Mouse (Mus musculus): ENCODE measurements around the gene Dusp2. TPM values are rescaled to one million over a fixed set of nuclear protein-coding genes. Genes with fewer than 3 reads are reported as not detected.

The Dusp2 gene
- polyA plus RNA-seq, 1 experiment from 2014 or later, result 6.1 TPM

DNA sequence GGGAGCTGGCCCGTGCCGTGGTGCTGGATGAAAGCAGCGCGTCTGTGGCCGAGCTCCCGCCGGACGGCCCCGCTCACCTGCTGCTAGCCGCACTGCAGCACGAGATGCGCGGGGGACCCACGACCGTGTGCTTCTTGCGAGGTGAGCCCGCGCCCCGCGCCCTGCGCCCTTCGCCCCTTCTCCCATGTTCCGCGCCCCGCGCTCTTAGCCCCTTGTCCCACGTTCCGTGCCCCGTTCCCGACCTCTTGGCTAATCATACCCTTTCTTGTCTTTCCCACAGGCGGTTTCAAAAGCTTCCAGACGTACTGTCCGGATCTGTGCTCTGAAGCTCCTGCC lies 506 bp downstream of the Dusp2 start:
- H3K9ac ChIP-seq (ENCODE audit: low read length), result peak overlapping the region; percentile 66
- H3K9me3 ChIP-seq (ENCODE audit: control insufficient read depth, low read length), result no peaks in the 10 kb centered on the region
- H3K27ac ChIP-seq (ENCODE audit: low read length), result no peak overlapping the region
- peak overlapping the region; percentile 56 for H3K4me3 ChIP-seq (ENCODE audit: low read length)
- peaks cover 15% of the 10 kb centered on the region for H3K27me3 ChIP-seq (ENCODE audit: control insufficient read depth, insufficient read depth, low read depth, low read length)
- 1% methylated on average over 30 of the region's 33 CpGs for WGBS
- H3K4me1 ChIP-seq (replicated peaks; ENCODE audit: control insufficient read depth, insufficient read depth, low read length), result peaks cover 3% of the 10 kb centered on the region; the same call in 1 of the 2 replicates
- peak overlapping the region; percentile 84 for H3K4me2 ChIP-seq (ENCODE audit: low read depth, low read length)
- ATAC-seq (ENCODE audit: low read depth), result no peak
- no peaks in the 10 kb centered on the region for H3K36me3 ChIP-seq (ENCODE audit: control insufficient read depth, insufficient read depth, low read length)

DNA sequence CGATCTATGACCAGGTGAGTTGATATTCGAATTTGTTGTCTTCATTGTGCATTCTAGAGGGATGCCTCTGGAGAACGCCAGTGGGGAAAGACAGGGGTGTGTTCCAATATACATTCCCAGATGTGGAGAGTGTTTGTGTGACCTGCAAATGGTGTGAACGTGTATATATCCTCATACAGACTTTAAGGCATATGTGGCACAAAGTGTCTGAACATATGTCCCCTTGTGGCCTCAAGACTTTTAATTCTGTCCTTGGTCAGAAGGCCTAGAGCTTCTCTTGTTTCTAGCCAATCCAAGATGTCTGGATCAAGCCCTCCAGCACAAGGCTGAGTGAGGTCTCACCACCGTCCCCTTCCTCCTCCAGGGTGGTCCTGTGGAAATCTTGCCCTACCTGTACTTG lies 926 bp downstream of the Dusp2 start:
- Histone ChIP-seq H3K9ac (ENCODE audit: low read length) (peak overlapping the region; percentile 66), H3K4me1 (replicated peaks; ENCODE audit: control insufficient read depth, insufficient read depth, low read length) (peaks cover 3% of the 10 kb centered on the region; the same call in 1 of the 2 replicates), H3K9me3 (ENCODE audit: control insufficient read depth, low read length) (no peaks in the 10 kb centered on the region), H3K27ac (ENCODE audit: low read length) (no peak overlapping the region), H3K27me3 (ENCODE audit: control insufficient read depth, insufficient read depth, low read depth, low read length) (peaks cover 15% of the 10 kb centered on the region), H3K4me2 (ENCODE audit: low read depth, low read length) (peak overlapping the region; percentile 84), H3K36me3 (ENCODE audit: control insufficient read depth, insufficient read depth, low read length) (no peaks in the 10 kb centered on the region), H3K4me3 (ENCODE audit: low read length) (peak overlapping the region; percentile 56)
- WGBS, result 33% methylated on average over 5 of the region's 5 CpGs
- ATAC-seq (ENCODE audit: low read depth), result no peak

- Histone ChIP-seq H3K27me3 (ENCODE audit: control insufficient read depth, insufficient read depth, low read depth, low read length) (peaks cover 15% of the 10 kb centered on the region), H3K27ac (ENCODE audit: low read length) (no peak overlapping the region), H3K9me3 (ENCODE audit: control insufficient read depth, low read length) (no peaks in the 10 kb centered on the region), H3K4me3 (ENCODE audit: low read length) (peak overlapping the region; percentile 56), H3K4me1 (replicated peaks; ENCODE audit: control insufficient read depth, insufficient read depth, low read length) (peaks cover 3% of the 10 kb centered on the region; the same call in 1 of the 2 replicates), H3K4me2 (ENCODE audit: low read depth, low read length) (peak overlapping the region; percentile 84), H3K9ac (ENCODE audit: low read length) (no peak overlapping the region; the same call in 1 of the 2 replicates), H3K36me3 (ENCODE audit: control insufficient read depth, insufficient read depth, low read length) (no peaks in the 10 kb centered on the region)
- WGBS, result 52% methylated on average over 11 of the region's 11 CpGs
- no peak for ATAC-seq (ENCODE audit: low read depth)
Measured at GRCm38 (mm10) chr2:127337531-127337930, 1.6 kb downstream of the Dusp2 start.

- H3K9ac ChIP-seq (ENCODE audit: low read length), result no peak overlapping the region
- peaks cover 15% of the 10 kb centered on the region for H3K27me3 ChIP-seq (ENCODE audit: control insufficient read depth, insufficient read depth, low read depth, low read length)
- no peaks in the 10 kb centered on the region for H3K36me3 ChIP-seq (ENCODE audit: control insufficient read depth, insufficient read depth, low read length)
- peaks cover 3% of the 10 kb centered on the region; the same call in 1 of the 2 replicates for H3K4me1 ChIP-seq (replicated peaks; ENCODE audit: control insufficient read depth, insufficient read depth, low read length)
- 47% methylated on average over 7 of the region's 7 CpGs for WGBS
- no peak overlapping the region for H3K4me3 ChIP-seq (ENCODE audit: low read length)
- H3K9me3 ChIP-seq (ENCODE audit: control insufficient read depth, low read length), result no peaks in the 10 kb centered on the region
- H3K4me2 ChIP-seq (ENCODE audit: low read depth, low read length), result 0 out of 2 replicates have a peak overlapping the region, but pooled peaks have one; percentile 84
- no peak for ATAC-seq (ENCODE audit: low read depth)
- no peak overlapping the region for H3K27ac ChIP-seq (ENCODE audit: low read length)
Measured at GRCm38 (mm10) chr2:127338012-127338411, 2.1 kb downstream of the Dusp2 start.

- ATAC-seq (ENCODE audit: low read depth), result no peak
- peak within 1 kb of the TSS; percentile 56 for H3K4me3 ChIP-seq (ENCODE audit: low read length)
- 73% methylated on average over 4 of the region's 4 CpGs for WGBS
- H3K36me3 ChIP-seq (ENCODE audit: control insufficient read depth, insufficient read depth, low read length), result no peaks in the 10 kb centered on the region
- no peak within 1 kb of the TSS for H3K27ac ChIP-seq (ENCODE audit: low read length)
- no peak within 1 kb of the TSS for H3K9ac ChIP-seq (ENCODE audit: low read length)
- H3K4me1 ChIP-seq (replicated peaks; ENCODE audit: control insufficient read depth, insufficient read depth, low read length), result peaks cover 3% of the 10 kb centered on the region; the same call in 1 of the 2 replicates
- H3K4me2 ChIP-seq (ENCODE audit: low read depth, low read length), result peak within 1 kb of the TSS; percentile 84
- H3K9me3 ChIP-seq (ENCODE audit: control insufficient read depth, low read length), result no peaks in the 10 kb centered on the region
- peaks cover 15% of the 10 kb centered on the region for H3K27me3 ChIP-seq (ENCODE audit: control insufficient read depth, insufficient read depth, low read depth, low read length)
Measured at GRCm38 (mm10) chr2:127338416-127338815, 2.5 kb downstream of the Dusp2 start, which contains the start of gene Astl. Astl (plus strand) TSS chr2:127338639.

- Histone ChIP-seq H3K9ac (ENCODE audit: low read length) (no peak overlapping the region), H3K4me2 (ENCODE audit: low read depth, low read length) (no peak overlapping the region), H3K27ac (ENCODE audit: low read length) (no peak overlapping the region), H3K27me3 (ENCODE audit: control insufficient read depth, insufficient read depth, low read depth, low read length) (peaks cover 15% of the 10 kb centered on the region), H3K36me3 (ENCODE audit: control insufficient read depth, insufficient read depth, low read length) (no peaks in the 10 kb centered on the region), H3K9me3 (ENCODE audit: control insufficient read depth, low read length) (no peaks in the 10 kb centered on the region), H3K4me1 (replicated peaks; ENCODE audit: control insufficient read depth, insufficient read depth, low read length) (peaks cover 3% of the 10 kb centered on the region; the same call in 1 of the 2 replicates), H3K4me3 (ENCODE audit: low read length) (no peak overlapping the region)
- WGBS, result 69% methylated on average over 4 of the region's 4 CpGs
- no peak for ATAC-seq (ENCODE audit: low read depth)
Measured at GRCm38 (mm10) chr2:127338833-127339232, 2.9 kb downstream of the Dusp2 start.

DNA sequence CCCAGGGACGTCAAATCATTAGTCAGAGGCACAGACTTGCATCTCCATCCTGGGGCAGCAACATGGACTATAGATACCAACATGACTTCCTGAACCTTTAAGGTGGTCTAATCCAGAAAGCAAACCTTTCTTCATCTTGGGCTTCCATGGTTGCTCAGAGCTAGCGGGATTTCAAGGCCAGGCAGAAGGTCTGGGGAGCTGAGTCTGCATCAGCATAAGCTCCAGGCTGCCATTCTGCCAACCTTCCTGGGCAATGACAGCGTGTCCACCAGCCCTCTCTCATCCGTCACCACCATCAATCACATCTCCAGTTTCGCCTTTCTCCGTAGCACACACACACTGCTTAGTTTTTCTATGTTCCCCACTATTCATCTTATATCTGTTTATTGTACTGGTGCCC lies 3.3 kb downstream of the Dusp2 start:
- WGBS, result 64% methylated on average over 6 of the region's 6 CpGs
- ATAC-seq (ENCODE audit: low read depth), result no peak

GRCm38 (mm10) chr2:127341159-127341558 lies 5.2 kb downstream of the Dusp2 start:
- Histone ChIP-seq H3K27me3 (ENCODE audit: control insufficient read depth, insufficient read depth, low read depth, low read length) (peaks cover 12% of the 10 kb centered on the region), H3K4me3 (ENCODE audit: low read length) (no peak overlapping the region), H3K36me3 (ENCODE audit: control insufficient read depth, insufficient read depth, low read length) (no peaks in the 10 kb centered on the region), H3K4me1 (replicated peaks; ENCODE audit: control insufficient read depth, insufficient read depth, low read length) (no peaks in the 10 kb centered on the region; the same call in 1 of the 2 replicates), H3K9me3 (ENCODE audit: control insufficient read depth, low read length) (no peaks in the 10 kb centered on the region), H3K9ac (ENCODE audit: low read length) (no peak overlapping the region), H3K27ac (ENCODE audit: low read length) (no peak overlapping the region), H3K4me2 (ENCODE audit: low read depth, low read length) (no peak overlapping the region)
- 14% methylated on average over 3 of the region's 3 CpGs for WGBS
- no peak for ATAC-seq (ENCODE audit: low read depth)

More for the DNA sequence above, 3.3 kb downstream of the Dusp2 start:
- no peak overlapping the region for H3K4me3 ChIP-seq (ENCODE audit: low read length)
- no peak overlapping the region for H3K4me2 ChIP-seq (ENCODE audit: low read depth, low read length)
- no peaks in the 10 kb centered on the region for H3K9me3 ChIP-seq (ENCODE audit: control insufficient read depth, low read length)
- H3K27me3 ChIP-seq (ENCODE audit: control insufficient read depth, insufficient read depth, low read depth, low read length), result peaks cover 15% of the 10 kb centered on the region
- H3K27ac ChIP-seq (ENCODE audit: low read length), result no peak overlapping the region
- no peaks in the 10 kb centered on the region for H3K36me3 ChIP-seq (ENCODE audit: control insufficient read depth, insufficient read depth, low read length)
- no peak overlapping the region for H3K9ac ChIP-seq (ENCODE audit: low read length)
- peaks cover 3% of the 10 kb centered on the region; the same call in 1 of the 2 replicates for H3K4me1 ChIP-seq (replicated peaks; ENCODE audit: control insufficient read depth, insufficient read depth, low read length)

- H3K4me1 ChIP-seq (replicated peaks; ENCODE audit: control insufficient read depth, insufficient read depth, low read length), result no peaks in the 10 kb centered on the region
- no peak overlapping the region for H3K27ac ChIP-seq (ENCODE audit: low read length)
- H3K4me3 ChIP-seq (ENCODE audit: low read length), result no peak overlapping the region
- H3K9me3 ChIP-seq (ENCODE audit: control insufficient read depth, low read length), result no peaks in the 10 kb centered on the region
- no peak for ATAC-seq (ENCODE audit: low read depth)
- no peaks in the 10 kb centered on the region for H3K36me3 ChIP-seq (ENCODE audit: control insufficient read depth, insufficient read depth, low read length)
- 59% methylated on average over 1 of the region's 1 CpGs for WGBS
- H3K27me3 ChIP-seq (ENCODE audit: control insufficient read depth, insufficient read depth, low read depth, low read length), result no peaks in the 10 kb centered on the region
- H3K9ac ChIP-seq (ENCODE audit: low read length), result no peak overlapping the region
- no peak overlapping the region for H3K4me2 ChIP-seq (ENCODE audit: low read depth, low read length)
Measured at GRCm38 (mm10) chr2:127346334-127346733, 10.4 kb downstream of the Dusp2 start.

Data from lung, embryonic 16.5 days (tissue).